Mouse (Mus musculus) testis, adult 2 months (tissue): ENCODE results near the gene Aox4. TPM values are rescaled to one million over a fixed set of nuclear protein-coding genes. Genes with fewer than 3 reads are reported as not detected.

Experiments used
- H3K27ac ChIP-seq: fragments of 200-500 bp; 2 replicates; pipeline ENCODE4 v1.5.1; 2012; ENCODE audit warnings: low read depth, low read length; ENCODE audit not compliant: control insufficient read depth, insufficient read depth
- H3K27me3 ChIP-seq: fragments of 200-500 bp; 2 replicates; pipeline ENCODE4 v1.6.1; 2012; ENCODE audit warnings: mild to moderate bottlenecking, low read length, moderate library complexity; ENCODE audit not compliant: control insufficient read depth, insufficient read depth
- H3K36me3 ChIP-seq: fragments of 200-500 bp; 2 replicates; pipeline ENCODE4 v1.6.1; 2012; ENCODE audit warnings: mild to moderate bottlenecking, low read length; ENCODE audit not compliant: control insufficient read depth, insufficient read depth
- H3K4me1 ChIP-seq: fragments of 200-500 bp; 2 replicates; pipeline ENCODE4 v1.6.1; 2012; ENCODE audit warnings: low read length; ENCODE audit not compliant: control insufficient read depth, insufficient read depth
- H3K4me3 ChIP-seq: fragments of 200-500 bp; 2 replicates; pipeline ENCODE4 v1.5.1; 2012; ENCODE audit warnings: low read depth, mild to moderate bottlenecking, low read length, moderate library complexity, mixed read lengths; ENCODE audit not compliant: control insufficient read depth
- CTCF ChIP-seq: fragments of 200-500 bp; IDR thresholded peaks from 2 replicates; pipeline ENCODE4 v1.5.1; 2012; ENCODE audit warnings: low read depth, mild to moderate bottlenecking, inconsistent platforms, low read length, moderate library complexity; ENCODE audit not compliant: control insufficient read depth, insufficient read depth, insufficient replicate concordance
- POLR2A ChIP-seq: fragments of 200-500 bp; IDR thresholded peaks from 2 replicates; pipeline ENCODE4 v1.6.1; 2012; ENCODE audit warnings: low read depth, mild to moderate bottlenecking, inconsistent platforms, low read length, moderate library complexity; ENCODE audit not compliant: control insufficient read depth
- polyA plus RNA-seq: library from polyadenylated mRNA; depleted of rRNA; stranded (reverse); fragments of >200 nt; gene quantifications from 2 replicates; pipeline ENCODE4 v1.2.3, GENCODE M21; 2012

Aox4 gene
- polyA plus RNA-seq, 1 experiment = 1.0 TPM

GRCm38 (mm10) chr1:58302015-58302414 lies 91.8 kb downstream of the Aox4 start:
- Histone ChIP-seq H3K27me3 (no peaks in the 10 kb centered on the region), H3K4me1 (no peaks in the 10 kb centered on the region), H3K27ac (no peak overlapping the region), H3K36me3 (no peaks in the 10 kb centered on the region), H3K4me3 (no peak overlapping the region)
- TF ChIP-seq POLR2A (no peak), CTCF (no peak)

GRCm38 (mm10) chr1:58303009-58303408 lies 92.8 kb downstream of the Aox4 start:
- Histone ChIP-seq H3K4me1 (no peaks in the 10 kb centered on the region), H3K27ac (no peak overlapping the region), H3K36me3 (no peaks in the 10 kb centered on the region), H3K27me3 (no peaks in the 10 kb centered on the region), H3K4me3 (no peak overlapping the region)
- TF ChIP-seq POLR2A (no peak), CTCF (no peak)

DNA sequence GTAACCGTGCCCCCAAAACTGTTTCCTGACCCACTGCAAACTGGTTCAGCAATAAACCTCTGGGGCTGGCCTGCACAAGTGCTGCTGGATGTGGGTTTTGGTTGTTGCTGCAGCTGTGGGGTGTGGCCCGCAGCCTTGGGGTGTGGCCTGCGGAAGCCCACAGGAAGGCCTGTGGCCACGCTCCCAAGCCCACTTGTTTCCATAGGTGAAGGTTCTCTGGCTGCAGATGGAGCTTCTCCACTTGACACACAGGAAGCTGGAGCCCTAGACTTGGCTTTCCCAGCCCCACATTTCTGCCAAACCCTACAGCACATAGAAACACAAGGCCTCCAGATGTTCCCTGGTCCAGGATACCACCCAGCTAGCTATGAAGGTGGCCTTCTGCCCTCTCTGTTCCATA lies 93.5 kb downstream of the Aox4 start:
- TF ChIP-seq CTCF (no peak), POLR2A (no peak)
- Histone ChIP-seq H3K27ac (no peak overlapping the region), H3K27me3 (no peaks in the 10 kb centered on the region)

DNA sequence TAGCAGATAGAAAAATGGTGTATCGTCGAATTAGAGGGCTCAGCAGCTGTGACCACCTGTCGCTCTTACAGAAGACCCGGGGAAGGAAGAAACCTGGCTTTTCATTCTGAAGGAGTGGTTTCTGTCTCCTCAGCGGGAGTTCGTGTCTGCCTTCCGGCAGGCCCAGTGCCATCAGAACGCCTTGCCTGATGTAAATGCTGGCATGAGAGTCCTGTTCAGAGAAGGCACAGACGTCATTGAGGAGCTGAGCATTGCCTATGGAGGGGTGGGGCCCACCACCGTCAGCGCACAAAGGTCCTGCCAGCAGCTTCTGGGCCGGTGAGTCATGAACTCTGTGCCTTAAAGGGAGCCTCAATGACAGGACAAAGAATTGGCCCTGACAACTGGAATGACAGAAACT lies 94.1 kb downstream of the Aox4 start:
- Histone ChIP-seq H3K4me1 (no peaks in the 10 kb centered on the region), H3K27ac (no peak overlapping the region), H3K27me3 (no peaks in the 10 kb centered on the region), H3K36me3 (no peaks in the 10 kb centered on the region), H3K4me3 (no peak overlapping the region)
- TF ChIP-seq CTCF = no peak
- TF ChIP-seq POLR2A = no peak

More for the DNA sequence above, 93.5 kb downstream of the Aox4 start:
- H3K4me3 ChIP-seq = no peak overlapping the region
- H3K36me3 ChIP-seq = no peaks in the 10 kb centered on the region
- H3K4me1 ChIP-seq = no peaks in the 10 kb centered on the region

DNA sequence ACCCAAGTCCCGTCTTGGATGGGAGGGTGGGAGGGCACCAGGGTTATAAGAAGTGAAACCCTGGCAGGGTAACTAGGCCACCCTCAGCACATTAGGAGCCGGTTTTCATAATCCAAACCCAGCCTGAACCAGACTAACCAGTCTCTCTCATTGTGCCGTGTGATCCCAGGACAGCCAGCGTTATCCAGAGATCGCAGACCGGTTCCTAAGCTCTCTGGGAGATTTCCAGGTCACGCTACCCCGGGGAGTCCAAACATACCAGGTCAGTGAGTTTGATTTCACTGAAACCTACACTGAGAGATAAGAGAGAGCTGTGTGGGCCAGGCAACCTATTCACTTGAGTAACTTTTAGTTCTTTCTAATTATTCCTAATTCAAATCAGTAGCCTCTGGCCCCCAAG lies 97.0 kb downstream of the Aox4 start:
- H3K36me3 ChIP-seq = no peaks in the 10 kb centered on the region
- H3K27me3 ChIP-seq = no peaks in the 10 kb centered on the region
- no peak overlapping the region for H3K4me3 ChIP-seq
- no peaks in the 10 kb centered on the region for H3K4me1 ChIP-seq
- TF ChIP-seq POLR2A = no peak
- no peak overlapping the region for H3K27ac ChIP-seq

DNA sequence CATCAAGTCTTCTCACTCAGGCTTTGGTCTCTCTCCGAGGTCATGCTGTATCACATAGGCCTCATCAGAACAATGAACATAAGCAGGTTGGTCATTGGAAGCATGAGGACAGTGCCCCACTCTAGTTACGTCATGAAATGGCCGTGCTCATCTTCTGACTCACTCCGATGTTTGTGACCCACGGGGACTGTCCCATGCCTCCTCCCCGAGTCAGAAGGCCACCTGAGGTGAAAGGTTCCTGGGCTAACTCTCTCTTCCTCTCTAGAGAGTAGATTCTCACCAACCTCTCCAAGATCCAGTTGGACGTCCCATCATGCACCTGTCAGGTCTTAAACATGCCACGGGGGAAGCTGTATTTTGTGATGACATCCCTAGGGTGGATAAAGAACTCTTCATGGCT lies 98.4 kb downstream of the Aox4 start:
- Histone ChIP-seq H3K36me3 (no peaks in the 10 kb centered on the region), H3K27ac (no peak overlapping the region), H3K4me3 (no peak overlapping the region), H3K4me1 (no peaks in the 10 kb centered on the region), H3K27me3 (no peaks in the 10 kb centered on the region)
- TF ChIP-seq POLR2A (no peak), CTCF (no peak)

GRCm38 (mm10) chr1:58309853-58310252 lies 99.7 kb downstream of the Aox4 start:
- Histone ChIP-seq H3K4me1 (no peaks in the 10 kb centered on the region), H3K27me3 (no peaks in the 10 kb centered on the region), H3K27ac (no peak overlapping the region), H3K36me3 (no peaks in the 10 kb centered on the region), H3K4me3 (no peak overlapping the region)
- TF ChIP-seq CTCF (no peak), POLR2A (no peak)

GRCm38 (mm10) chr1:58311221-58311864 lies 101.1 kb downstream of the Aox4 start:
- Histone ChIP-seq H3K27me3 (no peaks in the 10 kb centered on the region), H3K27ac (no peak overlapping the region), H3K4me3 (no peak overlapping the region), H3K36me3 (no peaks in the 10 kb centered on the region), H3K4me1 (no peaks in the 10 kb centered on the region)
- TF ChIP-seq POLR2A (no peak), CTCF (no peak)
